Mouse (Mus musculus) embryonic fibroblast, embryonic 13.5 days (primary cell): ENCODE results near the gene Araf.

ENCODE experiments used
- CTCF ChIP-seq: IDR thresholded peaks from 2 replicates; pipeline ENCODE4 v1.5.1; 2011; ENCODE audit warnings: mild to moderate bottlenecking, control low read depth, low read length, moderate library complexity, borderline replicate concordance; ENCODE audit not compliant: insufficient read depth
- POLR2A ChIP-seq: IDR thresholded peaks from 2 replicates; pipeline ENCODE4 v1.6.1; 2011; ENCODE audit warnings: low read depth, mild to moderate bottlenecking, control low read depth, low read length, moderate library complexity

DNA sequence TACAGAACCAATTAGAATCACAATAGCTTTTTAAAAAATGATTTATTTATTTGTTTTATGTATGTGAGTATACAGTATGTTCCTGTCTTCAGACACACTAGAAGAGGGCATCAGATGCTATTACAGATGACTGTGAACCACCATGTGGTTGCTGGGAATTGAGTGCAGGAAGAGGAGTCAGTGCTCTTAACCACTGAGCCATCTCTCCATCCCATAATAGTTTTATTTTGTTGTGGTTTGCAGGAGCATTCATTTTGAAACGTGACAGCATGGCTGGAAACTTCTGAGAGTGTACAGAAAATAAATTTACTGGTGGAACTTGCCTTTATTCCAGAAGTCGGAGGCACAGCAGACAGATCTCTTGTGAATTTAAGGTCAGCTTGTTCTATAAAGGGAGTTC lies 3.8 kb downstream of the Araf start:
- TF ChIP-seq CTCF: no peak
- TF ChIP-seq POLR2A: no peak
